Mouse (Mus musculus) MEL (cell line): ENCODE data around the gene Cnn3. TPM values are rescaled to one million over a fixed set of nuclear protein-coding genes. Genes with fewer than 3 reads are reported as not detected.

Experiments
- DNase-seq: peaks from one replicate; pipeline ENCODE4 v3.0.0; 2011; ENCODE audit warnings: low read depth, low spot score
- H3K27ac ChIP-seq: 2 replicates; pipeline ENCODE4 v1.5.1; 2012; ENCODE audit warnings: low read depth, mild to moderate bottlenecking, control low read depth, low read length, moderate library complexity; ENCODE audit not compliant: control insufficient read depth
- H3K27me3 ChIP-seq, 2 experiments: fragments of 150-350 bp in 1 of 2; sonication (generic) in 1 of 2; 2 replicates each; pipeline ENCODE4 v1.6.1; 2012; ENCODE audit warnings: low read length in 2 of 2, mild to moderate bottlenecking in 2 of 2, improper control_type of control experiment in 1 of 2, moderate library complexity in 1 of 2; ENCODE audit not compliant: insufficient read depth in 2 of 2, control insufficient read depth in 1 of 2
- H3K36me3 ChIP-seq, 2 experiments: 2 replicates each; pipeline ENCODE4 v1.6.1; 2012 to 2014; ENCODE audit warnings: low read length in 2 of 2, improper control_type of control experiment in 1 of 2, inconsistent platforms in 1 of 2, mild to moderate bottlenecking in 1 of 2; ENCODE audit not compliant: insufficient read depth in 2 of 2, control insufficient read depth in 1 of 2
- H3K4me1 ChIP-seq, 2 experiments: fragments of 150-350 bp in 1 of 2; sonication (generic) in 1 of 2; 2 replicates each; pipeline ENCODE4 v1.6.1; 2012; ENCODE audit warnings: low read length in 2 of 2, improper control_type of control experiment in 1 of 2, mild to moderate bottlenecking in 1 of 2; ENCODE audit not compliant: insufficient read depth in 2 of 2, control insufficient read depth in 1 of 2
- H3K4me3 ChIP-seq, 2 experiments: fragments of 150-350 bp in 1 of 2; sonication (generic) in 1 of 2; 2 replicates each; pipeline ENCODE4 v1.5.1; 2012; ENCODE audit warnings: low read depth in 2 of 2, low read length in 2 of 2, mild to moderate bottlenecking in 2 of 2, moderate library complexity in 2 of 2, control low read depth in 1 of 2, improper control_type of control experiment in 1 of 2; ENCODE audit not compliant: control insufficient read depth in 1 of 2, insufficient read depth in 1 of 2
- H3K79me2 ChIP-seq: 2 replicates; pipeline ENCODE4 v1.6.1; 2012; ENCODE audit warnings: mild to moderate bottlenecking, low read length, moderate library complexity; ENCODE audit not compliant: control insufficient read depth, poor library complexity, insufficient read depth
- H3K9ac ChIP-seq: 2 replicates; pipeline ENCODE4 v1.6.1; 2012; ENCODE audit warnings: low read depth, mild to moderate bottlenecking, control low read depth, low read length, moderate library complexity; ENCODE audit not compliant: control insufficient read depth, poor library complexity, severe bottlenecking
- H3K9me3 ChIP-seq: fragments of 150-350 bp; sonication (generic); replicated peaks from 2 replicates; pipeline ENCODE4 v1.6.1; 2012; ENCODE audit warnings: mild to moderate bottlenecking, low read length, improper control_type of control experiment, moderate library complexity; ENCODE audit not compliant: insufficient read depth
- BHLHE40 ChIP-seq: IDR thresholded peaks from 2 replicates; pipeline ENCODE4 v1.6.1; 2012; ENCODE audit warnings: low read depth, mild to moderate bottlenecking, inconsistent platforms, low read length, improper control_type of control experiment, borderline replicate concordance
- CTCF ChIP-seq, 3 experiments: IDR thresholded peaks in 2 of 3; conservative IDR thresholded peaks in 1 of 3; 2 replicates each; pipeline ENCODE4 v1.5.1; 2011 to 2012; ENCODE audit warnings: low read length in 3 of 3, low read depth in 2 of 3, mild to moderate bottlenecking in 2 of 3, improper control_type of control experiment in 1 of 3, inconsistent platforms in 1 of 3, mixed read lengths in 1 of 3, moderate library complexity in 1 of 3; ENCODE audit not compliant: control insufficient read depth in 1 of 3, insufficient read depth in 1 of 3, poor library complexity in 1 of 3, severe bottlenecking in 1 of 3
- GABPA ChIP-seq: IDR thresholded peaks from 2 replicates; pipeline ENCODE4 v1.6.1; 2012; ENCODE audit warnings: low read depth, mild to moderate bottlenecking, inconsistent platforms, low read length, improper control_type of control experiment, moderate library complexity
- GATA1 ChIP-seq: IDR thresholded peaks from 2 replicates; pipeline ENCODE4 v1.6.1; 2011; ENCODE audit warnings: low read depth, low read length, improper control_type of control experiment
- HCFC1 ChIP-seq: IDR thresholded peaks from 2 replicates; pipeline ENCODE4 v1.6.1; 2012; ENCODE audit warnings: low read depth, mild to moderate bottlenecking, inconsistent platforms, low read length, improper control_type of control experiment, moderate library complexity
- JUND ChIP-seq: IDR thresholded peaks from 2 replicates; pipeline ENCODE4 v1.6.1; 2011; ENCODE audit warnings: low read depth, mild to moderate bottlenecking, improper control_type of control experiment, low read length
- MEF2A ChIP-seq: IDR thresholded peaks from 2 replicates; pipeline ENCODE4 v1.6.1; 2014; ENCODE audit warnings: low read depth, mild to moderate bottlenecking, inconsistent platforms, low read length, improper control_type of control experiment; ENCODE audit not compliant: poor library complexity, insufficient replicate concordance, severe bottlenecking; ENCODE audit errors: extremely low read depth
- MYB ChIP-seq: IDR thresholded peaks from 2 replicates; pipeline ENCODE4 v1.6.1; 2011; ENCODE audit warnings: mild to moderate bottlenecking, low read depth, low read length, improper control_type of control experiment
- NELFE ChIP-seq: IDR thresholded peaks from 2 replicates; pipeline ENCODE4 v1.6.1; 2011; ENCODE audit warnings: low read depth, low read length, improper control_type of control experiment
- NRF1 ChIP-seq: IDR thresholded peaks from 2 replicates; pipeline ENCODE4 v1.6.1; 2014; ENCODE audit warnings: low read depth, mild to moderate bottlenecking, inconsistent platforms, low read length, improper control_type of control experiment, moderate library complexity; ENCODE audit not compliant: poor library complexity, insufficient read depth, severe bottlenecking
- POLR2AphosphoS2 ChIP-seq: IDR thresholded peaks from 2 replicates; pipeline ENCODE4 v1.6.1; 2011; ENCODE audit warnings: low read length, improper control_type of control experiment
- POLR2AphosphoS5 ChIP-seq: IDR thresholded peaks from 2 replicates; pipeline ENCODE4 v1.6.1; 2012; ENCODE audit warnings: low read depth, borderline replicate concordance, mild to moderate bottlenecking, inconsistent platforms, low read length, moderate library complexity, mixed read lengths
- RAD21 ChIP-seq: IDR thresholded peaks from 2 replicates; pipeline ENCODE4 v1.6.1; 2011; ENCODE audit warnings: mild to moderate bottlenecking, low read depth, low read length, improper control_type of control experiment
- RCOR1 ChIP-seq: IDR thresholded peaks from 2 replicates; pipeline ENCODE4 v1.6.1; 2012; ENCODE audit warnings: low read depth, mild to moderate bottlenecking, inconsistent platforms, low read length, improper control_type of control experiment
- TAL1 ChIP-seq: IDR thresholded peaks from 2 replicates; pipeline ENCODE4 v1.6.1; 2012; ENCODE audit warnings: mild to moderate bottlenecking, inconsistent platforms, low read length, moderate library complexity, mixed read lengths
- TBP ChIP-seq: IDR thresholded peaks from 2 replicates; pipeline ENCODE4 v1.8.0; 2011; ENCODE audit warnings: low read depth, low read length, improper control_type of control experiment
- TCF12 ChIP-seq: IDR thresholded peaks from 2 replicates; pipeline ENCODE4 v1.6.1; 2014; ENCODE audit warnings: low read depth, mild to moderate bottlenecking, inconsistent platforms, low read length, improper control_type of control experiment, moderate library complexity
- USF2 ChIP-seq, 2 experiments: IDR thresholded peaks; 2 replicates each; pipeline ENCODE4 v1.6.1; 2011 to 2012; ENCODE audit warnings: improper control_type of control experiment in 2 of 2, low read length in 2 of 2, borderline replicate concordance in 1 of 2, inconsistent platforms in 1 of 2, low read depth in 1 of 2, mild to moderate bottlenecking in 1 of 2; ENCODE audit not compliant: insufficient read depth in 1 of 2
- ZMIZ1 ChIP-seq: IDR thresholded peaks from 2 replicates; pipeline ENCODE4 v1.6.1; 2012; ENCODE audit warnings: low read depth, mild to moderate bottlenecking, inconsistent platforms, low read length, improper control_type of control experiment, moderate library complexity
- polyA plus RNA-seq, 2 experiments: library from polyadenylated mRNA; stranded (reverse) in 1 of 2; unstranded in 1 of 2; fragments of >175 nt in 1 of 2; fragments of >200 nt in 1 of 2; gene quantifications; 2 replicates each; pipeline versions ENCODE4 v1.2.1 to v1.2.4; 2012; ENCODE audit warnings: low replicate concordance in 2 of 2, low read depth in 1 of 2; ENCODE audit not compliant: insufficient read length in 2 of 2, insufficient read depth in 1 of 2, missing spikeins in 1 of 2
- total RNA-seq: library from RNA; depleted of rRNA; stranded (reverse); fragments of 300-350 nt; gene quantifications from 2 replicates; pipeline ENCODE4 v1.2.3, GENCODE M21; 2012

Gene Cnn3
- total and polyA plus RNA-seq, 3 experiments, result not detected

DNA sequence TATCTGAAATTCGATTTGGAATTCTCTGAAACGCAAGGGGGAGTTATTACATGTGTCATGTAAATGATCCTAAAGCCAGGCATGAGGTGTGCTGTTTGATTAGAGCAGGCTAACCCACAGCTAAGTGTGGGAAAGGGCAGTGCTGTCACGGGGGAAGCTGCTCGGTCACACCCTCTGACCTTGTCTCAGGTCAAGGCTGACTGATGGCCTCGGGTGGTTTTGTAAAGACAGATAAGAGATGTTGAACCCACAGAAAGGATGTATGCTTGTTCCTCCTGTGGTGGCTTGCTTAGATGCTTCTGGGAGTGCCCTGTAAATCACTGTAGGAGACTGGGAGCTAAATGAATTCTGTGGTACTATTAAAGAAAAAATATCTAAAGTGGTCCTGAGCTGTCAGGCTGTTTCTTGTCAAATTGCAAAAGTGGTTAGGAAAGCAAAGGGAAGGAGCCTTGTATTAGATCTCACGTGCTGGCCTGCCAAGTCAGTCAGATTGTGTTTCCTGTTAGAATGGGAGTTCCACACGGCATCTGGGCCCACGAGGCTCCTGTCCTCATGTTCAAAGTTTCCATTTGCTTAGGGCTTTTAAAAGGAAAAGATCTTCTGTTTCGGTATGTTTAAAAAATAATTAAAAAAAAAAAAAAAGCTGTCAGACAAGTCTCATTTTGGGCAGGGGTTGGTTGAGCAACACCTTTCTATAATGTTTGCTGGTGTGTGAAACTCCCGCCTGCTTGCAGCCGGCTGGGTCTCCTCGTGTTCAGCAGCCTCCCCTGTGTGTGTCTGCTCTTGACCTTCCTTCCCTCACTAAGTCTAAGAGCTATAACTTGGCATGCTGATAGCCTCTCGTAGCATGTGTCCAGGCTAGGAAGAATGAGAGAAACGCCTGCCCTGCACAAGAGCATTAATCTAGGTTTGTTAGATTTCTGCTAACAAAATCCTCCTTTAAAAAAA is 32.5 kb downstream of the Cnn3 start:
- H3K9me3 ChIP-seq, result no peaks in the 10 kb centered on the region
- no peak overlapping the region for H3K9ac ChIP-seq
- no peak for TF ChIP-seq NELFE
- no peaks in the 10 kb centered on the region; a peak in 2 of 4 replicates for H3K27me3 ChIP-seq
- H3K79me2 ChIP-seq, result no peaks in the 10 kb centered on the region
- no peak overlapping the region for H3K4me3 ChIP-seq
- no peak for DNase-seq
- H3K27ac ChIP-seq, result no peak overlapping the region
- no peaks in the 10 kb centered on the region for H3K36me3 ChIP-seq
- H3K4me1 ChIP-seq, result no peaks in the 10 kb centered on the region

DNA sequence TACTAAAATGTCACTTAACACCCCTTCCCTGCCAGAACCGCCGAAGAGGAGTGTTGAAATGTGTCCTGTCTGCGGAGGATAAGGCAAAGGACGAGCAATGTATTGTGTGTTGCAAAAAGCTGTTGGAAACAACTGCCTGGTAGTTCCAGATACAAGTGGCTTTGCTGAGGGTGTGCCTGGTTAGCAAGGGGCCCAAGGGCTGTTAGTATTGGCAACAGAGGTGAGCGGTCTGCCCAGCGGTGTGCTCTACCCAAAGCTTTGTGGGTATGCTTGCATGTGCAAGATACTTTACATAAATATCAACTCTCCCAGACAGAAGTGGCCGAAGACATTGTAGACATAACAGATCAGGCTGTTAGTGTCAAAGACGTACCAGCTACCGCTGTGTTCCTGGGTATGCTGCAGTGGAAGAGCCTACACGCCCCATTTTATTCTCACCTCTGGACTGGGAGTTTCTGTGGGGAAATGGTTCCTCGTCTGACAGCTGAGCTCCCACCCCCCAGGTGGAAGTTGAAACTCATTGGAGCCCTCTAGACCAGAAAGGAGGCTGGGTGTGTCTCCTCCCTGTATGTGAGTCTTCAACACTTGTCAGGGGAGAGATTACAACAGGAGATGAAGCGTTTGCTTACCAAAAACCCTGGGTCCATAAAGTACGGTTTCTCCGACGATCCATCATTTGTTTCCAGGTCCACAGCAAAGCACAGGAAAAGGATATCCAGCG is 34.3 kb downstream of the Cnn3 start:
- no peaks in the 10 kb centered on the region for H3K79me2 ChIP-seq
- H3K4me1 ChIP-seq, result no peaks in the 10 kb centered on the region
- no peaks in the 10 kb centered on the region for H3K36me3 ChIP-seq
- no peak overlapping the region for H3K27ac ChIP-seq
- H3K27me3 ChIP-seq, result no peaks in the 10 kb centered on the region; a peak in 2 of 4 replicates
- no peak overlapping the region for H3K9ac ChIP-seq
- H3K4me3 ChIP-seq, result no peak overlapping the region
- H3K9me3 ChIP-seq, result no peaks in the 10 kb centered on the region
- TF ChIP-seq GABPA (no peak), RAD21 (no peak), CTCF (IDR thresholded peaks at IDR 0.05 in 2 of 3, conservative IDR thresholded peaks at IDR 0.05 in 1 of 3; ENCODE audit: control insufficient read depth in 1 of 3, insufficient read depth in 1 of 3, low read depth in 2 of 3, low read length in 3 of 3, poor library complexity in 1 of 3, severe bottlenecking in 1 of 3) (no peak), HCFC1 (no peak), MEF2A (no peak), BHLHE40 (no peak), NRF1 (no peak), GATA1 (no peak), TBP (no peak), POLR2AphosphoS2 (no peak)
- DNase-seq, result no peak

DNA sequence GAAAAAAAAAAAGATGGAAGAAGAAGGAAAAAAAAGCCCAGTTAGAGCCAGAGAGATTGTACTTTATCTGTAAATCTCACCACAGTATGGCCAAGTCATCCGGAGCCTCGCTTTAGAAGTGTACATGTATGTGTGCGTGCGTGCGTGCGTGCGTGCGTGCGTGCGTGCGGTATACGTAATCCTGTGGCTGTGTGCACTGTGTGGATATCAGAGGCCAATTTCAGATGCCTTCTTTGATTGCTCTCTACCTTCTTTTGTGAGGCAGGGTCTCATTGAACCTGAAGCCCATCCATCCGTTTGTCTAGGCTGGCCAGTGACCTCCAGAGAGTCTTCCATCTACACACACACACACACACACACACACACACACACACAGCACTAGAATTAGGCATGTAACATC is 35.2 kb downstream of the Cnn3 start:
- TF ChIP-seq BHLHE40 (no peak), CTCF (IDR thresholded peaks at IDR 0.05 in 2 of 3, conservative IDR thresholded peaks at IDR 0.05 in 1 of 3; ENCODE audit: control insufficient read depth in 1 of 3, insufficient read depth in 1 of 3, low read depth in 2 of 3, low read length in 3 of 3, poor library complexity in 1 of 3, severe bottlenecking in 1 of 3) (no peak), NRF1 (no peak), TBP (no peak), RAD21 (no peak), GABPA (no peak), USF2 (IDR thresholded peaks at IDR 0.05; ENCODE audit: borderline replicate concordance in 1 of 2, insufficient read depth in 1 of 2, low read depth in 1 of 2, low read length in 2 of 2) (no peak), GATA1 (no peak), JUND (no peak), RCOR1 (no peak), MYB (no peak), TAL1 (no peak), ZMIZ1 (no peak), POLR2AphosphoS2 (no peak), POLR2AphosphoS5 (no peak), TCF12 (no peak)
- Histone ChIP-seq H3K4me3 (no peak overlapping the region), H3K4me1 (no peaks in the 10 kb centered on the region), H3K27ac (no peak overlapping the region), H3K79me2 (no peaks in the 10 kb centered on the region), H3K36me3 (no peaks in the 10 kb centered on the region), H3K9me3 (no peaks in the 10 kb centered on the region), H3K9ac (no peak overlapping the region), H3K27me3 (no peaks in the 10 kb centered on the region; a peak in 2 of 4 replicates)
- DNase-seq, result no peak
